Mouse (Mus musculus) kidney, postnatal 36 days (tissue): Measurements from ENCODE around the gene Lima1.
A peak's percentile ranks its signal among the peaks of the same experiment; 100 is the strongest.
"Not testable (repeated sequence)": the region's sequence is repeated elsewhere in the genome, so short reads cannot be mapped to it uniquely, and the experiment has no call there.

Experiments
- DNase-seq, 2 experiments: peaks; one replicate each; pipeline ENCODE4 v3.0.0; 2021 to 2022; ENCODE audit warnings: mixed read lengths in 2 of 2

The Lima1 gene

DNA sequence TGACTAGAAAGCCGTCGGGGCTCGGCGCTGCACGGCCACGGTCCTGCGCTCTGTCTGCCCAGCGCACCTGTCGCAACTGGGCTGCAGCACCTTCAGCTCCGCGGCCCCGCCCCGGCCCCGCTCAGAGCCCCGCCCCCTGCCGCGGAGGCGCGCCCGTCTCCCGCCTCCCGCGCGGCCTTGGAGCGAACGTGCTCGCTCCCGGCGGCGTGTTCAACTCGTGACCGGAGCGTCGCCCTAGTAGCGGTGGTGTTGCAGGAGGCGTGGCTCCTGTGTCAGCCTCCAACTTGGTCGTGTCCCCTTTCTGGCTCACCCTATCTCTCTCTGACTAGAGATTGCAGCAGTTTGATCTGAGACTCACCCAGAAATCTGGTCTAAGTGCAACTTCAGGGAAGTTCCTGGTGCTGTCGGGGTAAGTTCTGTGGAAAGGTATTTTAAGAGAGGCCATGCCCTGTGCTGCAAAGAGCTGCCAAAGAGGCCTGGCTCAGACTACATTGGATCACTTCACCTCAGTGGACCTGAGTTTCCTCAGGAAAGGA, at the start of gene Lima1:
Lima1 (minus strand) TSS at position 123 of the 536 bp plus-strand sequence.
- peak; percentile 93 to 96 for DNase-seq

DNA sequence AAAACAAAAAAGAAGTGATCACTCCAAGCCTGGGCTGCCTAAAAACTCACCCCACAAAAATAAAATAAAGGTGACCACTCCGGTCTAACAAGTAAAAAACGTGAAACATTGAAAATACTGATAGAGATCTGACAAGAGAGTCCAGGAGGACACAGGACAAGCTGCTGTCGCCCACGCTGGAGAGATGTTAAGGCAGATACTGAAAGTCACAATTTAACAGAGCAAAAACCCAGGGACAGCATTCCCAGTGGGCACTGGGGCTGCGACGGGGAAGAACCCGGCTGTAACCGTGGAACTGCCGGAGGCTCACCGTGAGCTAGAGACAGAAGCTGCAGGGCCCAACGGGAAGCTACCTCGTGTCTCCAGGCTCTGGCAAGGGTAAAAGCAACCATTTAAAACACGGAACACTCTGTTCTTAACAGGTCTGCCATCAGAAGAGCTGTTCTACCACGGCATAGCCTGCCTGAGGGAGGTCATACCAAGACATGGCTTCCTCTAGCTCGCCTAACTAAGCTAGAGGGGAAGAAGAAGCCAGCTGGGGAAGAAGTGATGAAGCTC, 44.4 kb upstream of the Lima1 start:
- no peak for DNase-seq

- no peak for DNase-seq
Observed at GRCm38 (mm10) chr15:99917264-99917663, 42.0 kb upstream of the Lima1 start.

GRCm38 (mm10) chr15:99914613-99915012, 39.4 kb upstream of the Lima1 start:
- DNase-seq: no peak

DNA sequence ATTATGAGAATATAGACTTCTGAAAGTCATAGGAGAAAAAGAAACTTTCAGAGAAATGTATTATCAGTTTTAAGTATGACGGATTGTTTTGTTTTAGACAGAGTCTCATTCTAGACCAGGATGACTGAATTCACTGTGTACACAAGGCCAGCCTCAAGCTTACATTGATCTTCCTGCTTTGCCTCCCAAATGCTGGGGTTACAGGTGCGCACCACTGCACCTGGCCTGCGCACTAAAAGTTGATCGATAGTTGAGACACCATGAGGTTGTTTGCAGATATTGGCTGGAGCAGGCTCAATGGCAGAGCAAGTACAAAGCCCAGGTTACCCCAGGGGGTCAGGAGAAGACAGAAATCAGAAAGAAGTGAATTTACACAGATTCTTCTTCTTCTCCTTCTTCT, 36.5 kb upstream of the Lima1 start:
- no peak for DNase-seq

DNA sequence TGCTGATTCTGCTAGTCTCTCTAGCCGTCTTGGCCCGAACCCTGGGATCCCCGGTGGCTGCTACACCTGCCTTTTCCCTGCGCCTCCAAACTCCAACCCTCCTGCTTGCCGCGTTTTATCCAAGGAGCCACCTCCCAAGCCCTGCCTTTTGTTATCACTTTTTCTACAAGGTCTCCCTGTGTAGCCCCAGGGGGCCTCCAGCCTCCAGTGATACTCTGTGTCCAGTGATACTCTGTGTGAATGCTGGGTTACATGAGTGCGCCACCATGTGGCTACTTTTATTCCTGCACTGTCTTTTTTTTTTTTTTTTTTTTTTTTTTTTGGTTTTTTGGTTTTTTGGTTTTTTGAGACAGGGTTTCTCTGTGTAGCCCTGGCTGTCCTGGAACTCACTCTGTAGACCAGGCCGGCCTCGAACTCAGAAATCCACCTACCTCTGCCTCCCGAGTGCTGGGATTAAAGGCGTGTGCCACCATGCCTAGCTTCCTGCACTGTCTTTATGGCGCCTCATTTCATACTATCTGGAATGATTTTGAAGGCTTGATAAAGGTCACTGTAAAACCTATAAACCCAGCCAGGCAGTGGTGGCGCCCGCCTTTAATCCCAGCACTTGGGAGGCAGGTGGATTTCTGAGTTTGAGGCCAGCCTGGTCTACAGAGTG, 34.2 kb upstream of the Lima1 start:
- DNase-seq: peak in 1 of 2 experiments; percentile 57

GRCm38 (mm10) chr15:99907514-99907913, 32.3 kb upstream of the Lima1 start:
- DNase-seq: no peak

DNA sequence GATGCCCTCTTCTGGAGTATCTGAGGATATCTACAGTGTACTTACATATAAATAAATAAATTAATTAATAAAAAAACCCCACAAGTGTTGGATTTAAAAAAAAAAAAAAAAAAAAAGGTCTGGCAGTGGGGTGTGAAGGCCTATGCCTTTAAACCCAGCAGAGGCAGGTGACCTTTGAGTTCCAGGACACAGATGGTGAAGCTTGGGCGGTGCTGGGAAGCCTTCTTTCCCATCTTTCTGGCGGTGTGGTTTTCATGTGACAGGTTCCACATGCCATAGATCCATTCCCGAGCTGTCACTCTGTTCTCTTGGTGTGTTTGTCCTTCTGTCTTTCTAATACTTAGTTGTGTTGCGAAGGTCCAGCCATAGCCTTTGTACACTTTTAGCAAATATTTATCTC, 31.8 kb upstream of the Lima1 start:
- peak; percentile 34 to 52 for DNase-seq

DNA sequence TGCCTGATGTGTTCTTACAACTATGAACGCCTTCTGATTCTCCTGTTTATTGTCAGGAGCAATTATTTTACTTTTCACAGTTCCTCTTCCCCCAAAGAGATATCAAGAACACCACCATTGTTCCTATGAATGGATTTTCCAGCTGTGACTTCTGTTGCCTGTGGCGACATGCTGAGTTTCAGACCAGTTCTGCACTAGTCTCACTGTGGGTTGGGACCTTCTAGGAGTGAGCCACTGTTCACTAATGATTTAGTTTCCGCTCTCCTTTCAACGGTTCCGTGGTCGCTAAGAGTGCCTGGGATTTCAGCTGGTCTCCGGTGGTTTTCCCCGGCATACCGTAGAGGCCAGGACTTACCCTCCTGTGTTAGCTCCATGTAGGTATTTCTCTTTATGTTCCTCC, 29.6 kb upstream of the Lima1 start:
- DNase-seq: no peak

- peak; percentile 76 to 86 for DNase-seq
Observed at GRCm38 (mm10) chr15:99904333-99904732, 29.1 kb upstream of the Lima1 start.

DNA sequence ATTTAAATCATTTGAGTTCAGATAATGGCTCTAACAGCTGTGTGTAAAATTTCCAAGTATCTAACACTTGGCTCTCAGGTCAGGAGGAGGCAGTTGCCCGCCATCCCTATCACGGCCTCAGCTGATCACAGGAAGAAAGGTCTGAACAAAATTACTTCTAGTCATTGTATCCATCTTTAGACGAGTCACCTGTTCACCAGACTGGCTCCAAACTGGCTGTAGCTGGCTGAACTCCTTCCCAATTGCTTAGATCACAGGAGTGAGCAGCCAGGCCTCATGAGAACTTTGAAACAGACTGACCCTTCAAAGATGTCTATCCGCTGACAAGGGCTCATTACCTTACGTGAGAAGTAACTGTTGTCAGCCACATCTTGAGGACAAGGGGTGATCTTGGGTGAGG, 28.0 kb upstream of the Lima1 start:
- DNase-seq: peak; percentile 45 to 62

GRCm38 (mm10) chr15:99902786-99903185, 27.5 kb upstream of the Lima1 start:
- DNase-seq: peak; percentile 66 to 82

- DNase-seq: no peak
Observed at GRCm38 (mm10) chr15:99896621-99897020, 21.4 kb upstream of the Lima1 start.

DNA sequence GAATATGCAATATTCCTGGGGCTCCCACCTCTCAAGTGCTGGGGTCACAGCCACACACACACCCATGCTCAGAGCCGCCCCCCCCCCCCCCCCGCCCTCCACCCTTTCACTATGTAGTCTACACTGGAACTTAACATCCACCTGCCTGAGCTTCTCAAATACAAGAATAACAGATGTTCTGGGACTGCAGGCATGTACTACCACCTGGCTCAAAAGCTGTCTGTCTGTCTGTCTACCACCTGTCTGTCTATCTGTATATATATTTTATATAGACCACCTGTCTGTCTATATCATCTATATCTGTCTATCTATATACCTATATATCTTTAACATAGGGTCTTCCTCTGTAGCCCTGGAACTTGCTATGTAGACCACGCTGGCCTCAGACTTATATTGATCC, 16.1 kb upstream of the Lima1 start:
- DNase-seq: no peak

DNA sequence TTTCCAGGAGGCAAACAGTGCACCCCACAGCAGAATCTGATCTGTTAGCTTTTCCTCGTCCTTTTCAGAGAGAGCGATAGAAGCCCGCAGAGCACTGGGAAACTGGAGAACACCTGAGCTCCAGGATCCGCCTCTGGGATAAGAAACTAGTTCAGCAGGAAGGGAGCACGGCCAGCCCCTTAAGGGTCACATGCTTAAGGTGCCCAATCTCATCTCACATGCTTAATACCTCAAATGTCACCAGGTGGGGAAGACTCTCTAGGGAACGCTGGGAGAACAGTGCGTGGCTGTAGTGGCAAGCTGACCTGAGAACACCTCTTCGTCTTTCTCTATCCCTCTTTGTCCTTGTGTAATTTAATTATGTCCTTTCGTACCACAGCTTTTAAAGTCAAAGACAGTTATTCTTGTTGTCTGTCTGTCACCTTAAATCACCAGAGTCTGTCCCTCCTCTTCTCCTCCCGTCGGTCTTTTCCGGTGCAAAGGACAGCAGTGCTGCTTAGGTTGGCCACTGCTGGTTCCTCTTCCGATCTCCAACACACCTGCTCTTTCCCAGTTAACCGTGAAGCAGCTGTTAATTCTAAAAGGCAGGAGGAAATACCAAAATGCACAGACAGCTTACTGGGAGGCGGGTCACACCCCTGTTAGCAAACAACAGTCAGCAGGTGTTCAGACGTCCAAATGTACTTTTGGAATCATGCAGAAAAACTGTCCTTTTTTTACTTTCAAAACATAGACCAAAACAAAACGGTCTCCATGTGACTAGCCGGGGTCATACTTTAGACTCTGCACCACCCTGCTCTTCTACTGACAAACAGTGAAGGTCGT, 15.4 kb upstream of the Lima1 start:
- peak; percentile 79 to 89 for DNase-seq

GRCm38 (mm10) chr15:99889275-99889874, 14.1 kb upstream of the Lima1 start:
- DNase-seq: peak in 1 of 2 experiments; percentile 45

DNA sequence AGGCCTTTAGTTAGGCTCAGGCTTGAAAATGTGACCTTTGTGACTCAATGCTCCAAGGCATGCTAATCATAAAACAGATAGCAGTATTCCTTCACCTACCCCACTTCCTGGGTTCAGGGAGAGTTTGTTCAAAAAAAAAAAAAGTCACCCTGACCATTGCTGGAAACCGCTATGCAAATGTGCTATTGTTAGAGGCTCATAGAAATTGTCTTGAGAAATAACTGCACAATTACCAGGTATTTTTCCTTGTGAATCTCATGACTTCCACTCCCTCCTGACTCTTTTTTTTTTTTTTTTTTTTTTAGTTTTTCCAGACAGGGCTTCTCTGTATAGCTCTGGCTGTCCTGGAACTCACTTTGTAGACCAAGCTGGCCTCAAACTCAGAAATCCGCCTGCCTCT, 11.9 kb upstream of the Lima1 start:
- not testable (repeated sequence) for DNase-seq

- no peak for DNase-seq
Observed at GRCm38 (mm10) chr15:99884038-99884437, 8.8 kb upstream of the Lima1 start.

DNA sequence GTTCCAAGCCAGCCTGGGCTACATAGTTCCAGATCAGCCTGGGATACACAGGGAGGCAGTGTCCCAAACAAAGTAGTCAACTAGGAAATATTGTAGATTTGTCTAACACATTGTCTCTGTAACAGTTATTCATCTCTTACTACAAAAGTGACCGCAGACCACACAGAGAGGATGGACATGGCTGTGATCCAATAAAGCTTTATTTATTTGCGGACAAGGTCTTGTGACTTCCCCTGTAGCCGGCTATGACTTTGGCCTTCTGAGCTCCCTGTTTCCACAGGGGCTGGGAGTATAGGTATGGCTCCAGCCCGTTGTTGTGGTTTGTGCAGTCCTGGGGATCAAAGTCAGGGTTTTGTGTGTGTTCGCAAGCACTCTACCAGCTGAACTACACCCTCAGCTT, 3.3 kb upstream of the Lima1 start:
- peak; percentile 33 to 45 for DNase-seq

DNA sequence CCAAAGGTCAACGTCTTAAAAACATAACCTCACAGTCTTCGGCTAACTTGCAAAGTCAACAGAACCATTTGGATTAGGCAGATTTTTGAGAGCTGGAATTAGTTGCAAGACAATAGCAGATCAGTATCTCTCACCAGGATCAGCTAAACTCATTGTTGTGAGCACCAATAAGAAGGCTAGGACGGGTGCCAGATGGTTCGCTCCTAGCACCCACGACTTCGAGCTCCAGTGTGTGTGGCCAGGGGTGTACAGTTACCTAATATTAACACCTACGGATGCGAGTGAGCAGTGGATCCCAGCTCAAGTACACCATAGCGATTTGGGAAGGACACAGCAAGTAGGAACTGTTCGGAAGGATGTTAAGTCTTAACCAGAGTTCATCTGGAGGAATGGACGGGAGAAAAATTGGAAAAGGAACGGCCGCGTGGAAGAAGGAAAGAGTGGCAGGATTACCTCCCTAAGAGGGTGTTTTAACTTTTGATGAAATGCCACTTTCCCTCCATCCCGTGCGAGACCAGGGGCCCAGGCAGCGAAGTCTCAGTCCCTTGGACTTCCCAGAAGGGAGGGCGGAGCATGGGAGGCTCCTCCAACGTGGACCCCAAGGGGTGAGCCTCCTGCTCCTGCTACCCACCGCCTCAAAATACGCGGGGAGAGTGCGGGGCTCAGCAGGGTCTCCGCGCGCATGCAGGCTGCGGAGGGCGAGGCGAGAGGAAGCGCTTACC, 483 bp downstream of the Lima1 start:
- peak; percentile 42 to 70 for DNase-seq

DNA sequence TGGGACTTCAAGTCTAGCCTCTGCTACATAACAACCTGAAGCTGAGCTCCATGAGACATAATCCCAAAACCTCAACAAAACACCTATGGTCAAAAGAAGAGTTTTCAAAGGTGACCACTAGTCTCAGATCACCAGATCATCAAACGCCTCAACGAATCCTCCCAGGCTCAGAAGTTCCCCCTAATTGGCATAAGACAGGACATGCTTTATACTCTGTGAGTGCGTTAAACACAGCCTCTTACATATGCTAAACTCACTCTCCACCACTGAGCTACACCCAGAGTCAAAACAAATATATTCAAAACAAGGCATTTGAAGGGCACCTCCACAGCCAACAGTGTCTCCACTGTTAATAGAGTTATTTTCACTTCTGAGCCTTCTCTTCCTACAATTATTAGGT, 2.7 kb downstream of the Lima1 start:
- no peak for DNase-seq

GRCm38 (mm10) chr15:99867654-99868053, 7.6 kb downstream of the Lima1 start:
- peak; percentile 56 to 70 for DNase-seq
